Mouse (Mus musculus) midbrain, embryonic 11.5 days (tissue): Measurements from ENCODE around the gene Plppr3. TPM values are rescaled to one million over a fixed set of nuclear protein-coding genes. Genes with fewer than 3 reads are reported as not detected.
A peak's percentile ranks its signal among the peaks of the same experiment; 100 is the strongest.

Source experiments
- ATAC-seq: fragments of 200-750 bp; cut with Nextera tagmentation; 2 replicates; pipeline ENCODE4 v1.8.0; 2017; ENCODE audit warnings: moderate TSS enrichment, moderate library complexity; ENCODE audit not compliant: low FRiP score
- DNase-seq: peaks from one replicate; pipeline ENCODE4 v3.0.0; 2015; ENCODE audit warnings: low spot score; ENCODE audit errors: missing footprints
- H3K27ac ChIP-seq: fragments of 300-500 bp; sonication (generic); 2 replicates; pipeline ENCODE4 v1.5.1; 2014; ENCODE audit warnings: low read depth, low read length
- H3K27me3 ChIP-seq: fragments of 300-500 bp; sonication (generic); 2 replicates; pipeline ENCODE4 v1.6.1; 2014; ENCODE audit warnings: mild to moderate bottlenecking, low read length, moderate library complexity, mixed read lengths; ENCODE audit not compliant: control insufficient read depth, insufficient read depth
- H3K36me3 ChIP-seq: fragments of 300-500 bp; sonication (generic); 2 replicates; pipeline ENCODE4 v1.6.1; 2014; ENCODE audit warnings: mild to moderate bottlenecking, low read length, moderate library complexity, mixed read lengths; ENCODE audit not compliant: control insufficient read depth, insufficient read depth
- H3K4me1 ChIP-seq: fragments of 300-500 bp; sonication (generic); 2 replicates; pipeline ENCODE4 v1.6.1; 2014; ENCODE audit warnings: low read length; ENCODE audit not compliant: control insufficient read depth, insufficient read depth
- H3K4me2 ChIP-seq: fragments of 300-500 bp; sonication (generic); 2 replicates; pipeline ENCODE4 v1.6.1; 2014; ENCODE audit warnings: mild to moderate bottlenecking, moderate library complexity
- H3K4me3 ChIP-seq: fragments of 300-500 bp; sonication (generic); 2 replicates; pipeline ENCODE4 v1.5.1; 2014; ENCODE audit warnings: low read depth, low read length
- H3K9ac ChIP-seq: fragments of 300-500 bp; sonication (generic); 2 replicates; pipeline ENCODE4 v1.6.1; 2014; ENCODE audit warnings: low read length
- H3K9me3 ChIP-seq: fragments of 300-500 bp; sonication (generic); 2 replicates; pipeline ENCODE4 v1.6.1; 2016; ENCODE audit warnings: low read length; ENCODE audit not compliant: control insufficient read depth
- WGBS: fragments of 180-500 bp; shearing (Covaris S2); extraction: QIAGEN DNeasy Blood & Tissue Kit; methylation state at CpG from one replicate; pipeline ENCODE4 v1.1.7; 2014; 5-methylcytosine and 5-hydroxymethylcytosine counted together
- polyA plus RNA-seq: library from polyadenylated mRNA; unstranded; fragments of >200 nt; fragmentation: Nextera tagmentation; extraction: Ambion mirVana; gene quantifications from 2 replicates; pipeline ENCODE4 v1.2.1, GENCODE M21; 2014

The Plppr3 gene
- polyA plus RNA-seq, 1 experiment from 2014 or later, result 117 TPM

DNA sequence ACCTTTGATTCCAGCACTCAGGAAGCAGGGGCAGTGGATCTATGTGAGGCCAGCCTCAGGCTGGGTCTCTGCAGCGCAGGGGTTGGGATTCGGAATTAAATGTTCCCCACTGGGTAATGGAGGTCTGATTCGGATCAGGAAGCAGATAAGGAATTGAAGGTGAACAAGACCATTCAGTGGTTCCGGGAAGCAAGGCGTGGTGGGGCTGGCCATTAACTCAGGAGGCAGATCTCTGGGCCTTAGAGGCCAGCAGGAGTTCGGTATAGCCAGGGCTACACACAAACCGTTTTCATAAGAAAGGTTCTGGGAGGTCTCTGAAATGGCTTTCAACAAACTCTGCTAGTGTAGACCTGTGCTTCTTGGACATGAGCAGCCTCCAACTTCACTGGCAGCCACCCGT lies 21.6 kb downstream of the Plppr3 start:
- H3K36me3 ChIP-seq, result peaks cover 13% of the 10 kb centered on the region
- H3K4me1 ChIP-seq, result peaks cover 42% of the 10 kb centered on the region
- DNase-seq, result peak; percentile 91
- peak overlapping the region; percentile 100 for H3K27ac ChIP-seq
- no peak for ATAC-seq
- peak overlapping the region; percentile 100 for H3K4me3 ChIP-seq
- H3K27me3 ChIP-seq, result no peaks in the 10 kb centered on the region
- H3K9me3 ChIP-seq, result no peaks in the 10 kb centered on the region
- peak overlapping the region; percentile 84 for H3K9ac ChIP-seq
- WGBS, result 22% methylated on average over 8 of the region's 8 CpGs
- H3K4me2 ChIP-seq, result peak overlapping the region; percentile 79

DNA sequence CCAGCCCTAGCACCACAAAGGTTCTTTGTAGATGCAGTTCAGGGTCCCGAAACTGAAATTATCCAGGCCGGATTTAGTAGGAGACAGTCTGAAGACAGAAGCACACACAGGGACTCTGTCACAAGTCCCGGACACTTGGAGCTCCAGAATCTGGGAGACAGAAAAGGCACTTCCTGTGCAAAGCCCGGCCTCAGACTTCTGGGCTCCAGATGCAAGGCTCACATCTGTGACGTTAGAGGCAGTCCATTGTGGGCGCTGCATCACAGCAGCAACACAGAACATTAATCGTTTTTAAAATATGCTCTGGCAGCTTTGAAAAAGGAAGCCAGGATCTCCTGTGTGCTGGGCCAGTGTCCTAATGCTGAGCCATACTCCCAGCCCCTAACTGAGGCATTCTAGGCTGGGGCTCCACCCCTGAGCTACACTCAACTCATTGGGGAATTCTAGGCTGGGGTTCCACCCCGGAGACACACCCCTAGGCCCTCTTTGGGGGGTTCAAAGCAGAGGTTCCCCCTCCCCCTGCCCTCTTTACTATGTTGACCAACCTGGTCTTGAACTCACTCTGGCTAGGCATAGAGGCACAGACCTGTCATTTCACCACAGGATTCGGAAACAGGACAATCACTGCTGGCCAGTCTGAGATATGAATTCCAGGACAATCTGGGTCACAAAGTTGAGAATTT lies 22.2 kb downstream of the Plppr3 start:
- H3K9ac ChIP-seq, result peak overlapping the region; percentile 84
- H3K36me3 ChIP-seq, result peaks cover 7% of the 10 kb centered on the region
- WGBS, result 69% methylated on average over 9 of the region's 9 CpGs
- no peaks in the 10 kb centered on the region for H3K9me3 ChIP-seq
- ATAC-seq (no peak), DNase-seq (no peak)
- H3K27ac ChIP-seq, result peak overlapping the region; percentile 100
- peak overlapping the region; percentile 79 for H3K4me2 ChIP-seq
- H3K4me1 ChIP-seq, result peaks cover 36% of the 10 kb centered on the region
- H3K27me3 ChIP-seq, result no peaks in the 10 kb centered on the region
- H3K4me3 ChIP-seq, result peak overlapping the region; percentile 100

DNA sequence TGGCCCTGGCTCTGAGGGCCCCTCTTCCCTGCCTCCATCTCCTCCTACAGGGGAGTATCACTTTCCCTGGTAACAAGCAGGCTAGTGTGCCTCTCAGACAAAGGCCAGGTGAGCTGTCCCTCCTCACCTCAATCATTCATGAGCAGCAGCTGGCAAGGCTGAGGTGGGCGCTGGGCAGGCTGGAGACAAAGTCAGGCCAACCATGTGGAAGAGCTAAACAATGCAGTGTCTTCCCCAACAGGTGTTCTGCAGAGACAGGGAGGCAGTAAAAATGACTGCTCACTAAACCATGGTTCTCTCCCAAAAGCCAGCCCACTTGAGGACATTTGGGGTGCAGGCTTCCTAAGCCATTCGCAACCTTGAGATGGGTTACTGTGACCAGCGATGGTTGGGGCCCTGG lies 22.8 kb downstream of the Plppr3 start:
- Histone ChIP-seq H3K4me3 (no peak overlapping the region), H3K9me3 (no peaks in the 10 kb centered on the region), H3K9ac (peak overlapping the region; percentile 84), H3K4me2 (0 out of 2 replicates have a peak overlapping the region, but pooled peaks have one; percentile 6), H3K4me1 (peaks cover 30% of the 10 kb centered on the region), H3K36me3 (peaks cover 2% of the 10 kb centered on the region), H3K27ac (peak overlapping the region; percentile 100; the same call in 1 of the 2 replicates), H3K27me3 (no peaks in the 10 kb centered on the region)
- ATAC-seq (no peak), DNase-seq (no peak)
- WGBS, result 83% methylated on average over 3 of the region's 3 CpGs

DNA sequence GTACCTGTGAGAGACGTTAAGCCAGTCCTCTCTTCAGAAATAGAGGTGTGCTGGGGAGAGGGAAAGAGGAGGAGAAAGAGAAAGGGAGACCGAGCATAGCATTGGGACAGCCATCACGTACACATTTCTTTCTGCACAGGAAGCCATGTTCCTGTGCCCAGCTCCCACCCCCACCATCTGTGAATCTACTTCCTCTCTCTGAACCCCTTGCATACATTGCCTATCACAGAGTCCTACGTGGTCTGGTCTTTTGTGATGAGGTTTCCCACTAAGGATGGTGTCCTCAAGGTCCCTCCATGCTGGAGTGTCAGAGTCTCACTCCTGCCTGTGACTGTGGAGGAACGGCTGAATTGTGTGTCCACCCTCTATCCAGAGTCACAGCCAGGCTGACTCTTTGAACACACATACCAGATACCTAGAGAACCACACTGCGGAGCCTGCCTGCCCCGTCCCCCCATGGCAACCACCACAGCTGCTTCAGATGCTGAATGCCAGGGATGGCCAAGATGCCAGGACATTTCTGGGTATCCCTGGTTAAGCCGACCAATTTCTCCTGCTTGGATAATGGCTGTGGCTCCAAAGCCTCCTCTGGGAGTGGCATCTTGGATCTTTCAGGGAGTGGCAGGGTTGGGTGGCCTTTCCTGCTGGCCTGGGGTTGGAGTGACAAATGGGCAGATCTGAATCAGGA lies 24.3 kb downstream of the Plppr3 start:
- Histone ChIP-seq H3K36me3 (no peaks in the 10 kb centered on the region), H3K4me1 (peaks cover 20% of the 10 kb centered on the region), H3K27me3 (no peaks in the 10 kb centered on the region), H3K27ac (no peak overlapping the region), H3K4me3 (no peak overlapping the region), H3K4me2 (no peak overlapping the region), H3K9ac (no peak overlapping the region), H3K9me3 (no peaks in the 10 kb centered on the region)
- DNase-seq, result no peak
- no peak for ATAC-seq
- WGBS, result 85% methylated on average over 8 of the region's 8 CpGs

DNA sequence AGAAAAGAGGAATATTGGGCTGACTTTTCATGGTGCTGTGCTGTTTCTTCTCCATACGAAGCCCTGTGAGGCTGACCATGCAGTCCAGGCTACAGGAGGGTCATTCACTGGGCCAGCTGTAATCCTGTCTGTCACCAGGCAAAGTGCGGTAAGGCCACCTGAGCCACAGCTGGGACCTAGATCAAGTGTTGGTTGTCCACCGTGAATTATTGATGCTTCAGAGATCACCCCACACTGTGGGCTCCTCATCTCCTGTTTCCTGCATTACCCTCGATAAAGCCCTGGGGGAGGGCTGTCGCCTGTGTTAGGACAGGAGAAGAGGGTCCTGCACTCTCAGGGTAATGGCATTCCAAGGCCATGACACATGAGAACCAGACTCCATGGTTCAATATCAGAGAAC lies 27.9 kb downstream of the Plppr3 start:
- Histone ChIP-seq H3K27me3 (no peaks in the 10 kb centered on the region), H3K27ac (no peak overlapping the region), H3K4me3 (no peak overlapping the region), H3K9ac (no peak overlapping the region), H3K4me2 (no peak overlapping the region), H3K36me3 (no peaks in the 10 kb centered on the region), H3K9me3 (no peaks in the 10 kb centered on the region), H3K4me1 (peaks cover 3% of the 10 kb centered on the region)
- WGBS, result 67% methylated on average over 5 of the region's 5 CpGs
- no peak for ATAC-seq
- DNase-seq, result no peak

DNA sequence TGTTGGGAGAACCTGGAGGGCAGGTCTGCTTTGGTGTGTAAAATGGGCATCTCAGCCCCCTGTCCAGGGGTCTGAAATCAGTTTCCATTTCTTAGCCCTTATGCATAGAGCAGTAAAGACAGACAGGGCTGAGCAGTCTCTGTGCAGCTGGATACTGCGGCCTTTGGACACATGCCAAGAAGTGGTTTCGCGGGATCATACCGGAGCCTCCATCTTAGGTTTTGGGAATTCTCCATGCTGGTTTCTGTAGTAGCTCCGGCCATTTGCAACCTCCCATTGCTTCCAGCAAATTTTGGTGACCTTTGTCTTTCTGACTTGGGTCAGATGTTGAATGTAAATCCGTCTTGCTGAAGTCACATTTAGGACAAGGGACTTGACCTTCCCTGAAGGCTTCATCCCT lies 31.0 kb downstream of the Plppr3 start:
- no peaks in the 10 kb centered on the region for H3K27me3 ChIP-seq
- WGBS, result 90% methylated on average over 6 of the region's 6 CpGs
- DNase-seq (no peak), ATAC-seq (no peak)
- no peak overlapping the region for H3K4me3 ChIP-seq
- no peak overlapping the region for H3K27ac ChIP-seq
- no peaks in the 10 kb centered on the region for H3K36me3 ChIP-seq
- H3K4me1 ChIP-seq, result peaks cover 8% of the 10 kb centered on the region; the same call in 1 of the 2 replicates
- H3K9ac ChIP-seq, result no peak overlapping the region
- no peak overlapping the region for H3K4me2 ChIP-seq
- H3K9me3 ChIP-seq, result no peaks in the 10 kb centered on the region

DNA sequence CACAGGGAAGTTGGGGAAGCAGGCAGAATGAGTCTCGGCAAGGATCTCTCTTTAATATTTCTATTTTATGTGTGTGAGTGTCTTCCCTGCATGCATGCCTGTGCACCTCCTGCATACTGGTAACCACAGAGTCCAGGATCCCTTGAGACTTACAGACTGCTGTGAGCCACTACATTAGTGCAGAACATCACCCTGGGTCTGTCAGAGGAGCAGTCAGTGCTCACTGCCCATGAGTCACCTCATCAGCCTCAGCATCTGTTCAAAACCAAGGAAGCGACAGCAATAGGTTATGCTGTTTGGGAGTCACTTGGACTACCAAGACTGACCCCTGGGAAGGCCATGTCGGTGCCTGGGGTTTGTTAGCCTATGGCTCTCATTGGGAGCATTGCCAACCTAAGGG lies 32.1 kb downstream of the Plppr3 start:
- 83% methylated on average over 3 of the region's 3 CpGs for whole genome bisulfite sequencing
- ATAC-seq (no peak), DNase-seq (no peak)
- no peaks in the 10 kb centered on the region for H3K36me3 ChIP-seq
- no peak overlapping the region for H3K27ac ChIP-seq
- H3K9ac ChIP-seq, result no peak overlapping the region
- H3K4me2 ChIP-seq, result no peak overlapping the region
- no peak overlapping the region for H3K4me3 ChIP-seq
- H3K4me1 ChIP-seq, result peaks cover 8% of the 10 kb centered on the region; the same call in 1 of the 2 replicates
- H3K9me3 ChIP-seq, result no peaks in the 10 kb centered on the region
- H3K27me3 ChIP-seq, result no peaks in the 10 kb centered on the region

DNA sequence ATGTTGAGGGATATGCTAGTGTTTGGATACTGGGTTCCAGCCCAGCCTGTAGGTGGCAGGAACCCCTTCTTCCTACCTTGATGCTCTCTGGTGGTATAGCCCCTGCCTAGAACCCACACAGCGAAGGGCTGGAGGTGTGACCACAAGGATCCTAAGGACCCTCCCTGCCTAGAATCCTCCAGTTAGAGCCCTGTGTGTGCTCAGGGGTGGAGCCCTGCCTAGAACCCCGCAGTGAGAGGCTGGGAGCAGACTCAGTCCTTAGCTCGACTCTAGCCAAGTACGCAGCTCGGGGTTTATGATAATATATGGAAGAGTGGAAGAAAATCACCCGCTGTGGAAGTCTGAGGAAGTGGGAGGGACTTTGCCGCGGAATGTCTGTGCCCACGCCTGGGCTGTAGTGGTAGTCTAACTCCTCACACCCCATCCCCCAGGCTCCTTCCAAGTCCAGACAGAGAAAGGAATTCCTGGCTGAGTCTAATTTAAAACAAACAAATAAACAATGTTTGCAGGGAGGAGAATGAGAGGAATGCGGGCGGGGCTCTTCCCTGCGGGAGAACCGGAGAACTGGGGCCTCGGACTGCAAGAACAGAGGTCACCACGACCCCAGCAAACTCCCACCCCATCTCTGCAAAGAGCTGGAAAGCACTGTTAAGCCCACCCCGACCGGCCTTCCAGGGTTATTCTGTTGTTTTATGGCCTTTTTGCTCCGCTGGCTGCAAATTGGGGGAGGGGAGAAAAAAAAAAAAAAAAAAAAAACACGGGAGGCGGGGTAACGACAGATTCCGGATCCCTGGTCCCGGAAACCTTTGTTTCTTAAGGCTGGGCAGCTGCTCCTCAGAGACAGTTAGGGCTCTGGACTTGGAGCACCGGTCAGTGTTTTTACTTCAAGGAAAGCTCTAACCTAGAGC lies 33.5 kb downstream of the Plppr3 start:
- Histone ChIP-seq H3K4me1 (peaks cover 8% of the 10 kb centered on the region; the same call in 1 of the 2 replicates), H3K36me3 (no peaks in the 10 kb centered on the region)

More for the DNA sequence above, 33.5 kb downstream of the Plppr3 start:
- Histone ChIP-seq H3K9ac (peak overlapping the region; percentile 70), H3K9me3 (no peaks in the 10 kb centered on the region), H3K4me3 (peak overlapping the region; percentile 28), H3K4me2 (peak overlapping the region; percentile 65), H3K27me3 (no peaks in the 10 kb centered on the region), H3K27ac (peak overlapping the region; percentile 65)
- WGBS, result 1% methylated on average over 24 of the region's 24 CpGs
- ATAC-seq, result peak; percentile 81
- peak; percentile 95 for DNase-seq
